Mouse (Mus musculus) CD4-positive, CD25-positive, alpha-beta regulatory T cell, adult 2 months (primary cell): ENCODE measurements around the gene Neu1.
"Not testable (repeated sequence)": the region's sequence is repeated elsewhere in the genome, so short reads cannot be mapped to it uniquely, and the experiment has no call there.

ENCODE experiments used
- DNase-seq: peaks from one replicate; pipeline ENCODE4 v3.0.0-alpha.2; 2012; ENCODE audit warnings: low read depth, low spot score

Neu1 gene

GRCm38 (mm10) chr17:34969822-34970221 is 38.8 kb downstream of the Neu1 start, which contains the start of gene Gm20481:
TSS of gene Gm20481 (plus strand) at chr17:34969912.
- not testable (repeated sequence) for DNase-seq

- not testable (repeated sequence) for DNase-seq
These were observed 39.8 kb downstream of the Neu1 start for GRCm38 (mm10) chr17:34970850-34971249.

- not testable (repeated sequence) for DNase-seq
These were observed 40.6 kb downstream of the Neu1 start for GRCm38 (mm10) chr17:34971694-34972068.

- peak; percentile 77 for DNase-seq
These were observed 41.2 kb downstream of the Neu1 start, which contains the start of the genes Hspa1a and Hspa1l for GRCm38 (mm10) chr17:34972069-34972749. TSS of gene Hspa1a (minus strand) at chr17:34972156. TSS of gene Hspa1l (plus strand) at chr17:34972703.

GRCm38 (mm10) chr17:34975581-34976492 is 44.8 kb downstream of the Neu1 start:
- no peak for DNase-seq

GRCm38 (mm10) chr17:34977000-34977399 is 45.9 kb downstream of the Neu1 start:
- no peak for DNase-seq

GRCm38 (mm10) chr17:34978239-34978638 is 47.2 kb downstream of the Neu1 start:
- DNase-seq = no peak

GRCm38 (mm10) chr17:34979631-34980030 is 48.6 kb downstream of the Neu1 start:
- DNase-seq = no peak

- DNase-seq = peak; percentile 79
These were observed 49.6 kb downstream of the Neu1 start for GRCm38 (mm10) chr17:34980655-34981054.

GRCm38 (mm10) chr17:34981690-34982180 is 50.7 kb downstream of the Neu1 start, which contains the start of gene Lsm2:
TSS of gene Lsm2 (plus strand) at chr17:34981862.
- DNase-seq = peak; percentile 96

GRCm38 (mm10) chr17:34982328-34982727 is 51.3 kb downstream of the Neu1 start:
- DNase-seq = no peak

- peak; percentile 77 for DNase-seq
These were observed 53.2 kb downstream of the Neu1 start for GRCm38 (mm10) chr17:34984218-34984617.
